Mouse (Mus musculus) neutrophil, adult 83 days (primary cell): ENCODE measurements around the gene Olfr619. TPM values are rescaled to one million over a fixed set of nuclear protein-coding genes. Genes with fewer than 3 reads are reported as not detected.

Source experiments
- total RNA-seq, 2 experiments: library from RNA; stranded (reverse); gene quantifications; one replicate each; pipeline ENCODE4 v1.2.4; 2023

Olfr619 gene
- not detected for total RNA-seq

GRCm38 (mm10) chr7:103600275-103600674 lies at the start of gene Olfr619:
Gene Olfr619 (plus strand): TSS chr7:103600575.

GRCm38 (mm10) chr7:103555779-103556178 lies 44.6 kb upstream of the Olfr619 start, which contains the start of gene Olfr615:
Gene Olfr615 (plus strand): TSS chr7:103556079.

GRCm38 (mm10) chr7:103569043-103569442 lies 31.3 kb upstream of the Olfr619 start, which contains the start of gene Olfr616:
Gene Olfr616 (minus strand): TSS chr7:103569143.

GRCm38 (mm10) chr7:103572761-103573160 lies 27.6 kb upstream of the Olfr619 start, which contains the start of gene Olfr617:
Gene Olfr617 (plus strand): TSS chr7:103573061.

GRCm38 (mm10) chr7:103589803-103590202 lies 10.6 kb upstream of the Olfr619 start, which contains the start of gene Olfr618:
Gene Olfr618 (plus strand): TSS chr7:103590103.

GRCm38 (mm10) chr7:103612434-103612833 lies 12.1 kb downstream of the Olfr619 start, which contains the start of gene Olfr620:
Gene Olfr620 (minus strand): TSS chr7:103612534.

GRCm38 (mm10) chr7:103642602-103643001 lies 42.2 kb downstream of the Olfr619 start, which contains the start of gene Olfr622:
Gene Olfr622 (minus strand): TSS chr7:103642702.

Other genes with a start within 250 kb of the Olfr619 start
- not detected for gene Olfr601, start 237.9 kb upstream of the Olfr619 start, total RNA-seq
- not detected for gene Olfr603, start 214.4 kb upstream of the Olfr619 start, total RNA-seq
- not detected for gene Usp17lc, start 185.5 kb upstream of the Olfr619 start, total RNA-seq
- gene Olfr605, start 155.1 kb upstream of the Olfr619 start, total RNA-seq: not detected
- gene Olfr606, start 151.5 kb upstream of the Olfr619 start, total RNA-seq: not detected
- under 1 TPM in 1 of 2 experiments, not detected in 1; 0.07 TPM for gene Olfr607, start 136.4 kb upstream of the Olfr619 start, total RNA-seq
- not detected for gene Olfr608, start 130.7 kb upstream of the Olfr619 start, total RNA-seq
- gene Olfr609, start 102.5 kb upstream of the Olfr619 start, total RNA-seq: not detected
- gene Olfr610, start 88.5 kb upstream of the Olfr619 start, total RNA-seq: not detected
- gene Olfr611, start 79.7 kb upstream of the Olfr619 start, total RNA-seq: not detected
- not detected for gene Olfr612, start 57.9 kb upstream of the Olfr619 start, total RNA-seq
- not detected for gene Olfr613, start 52.5 kb upstream of the Olfr619 start, total RNA-seq
- gene Olfr615, start 44.5 kb upstream of the Olfr619 start, total RNA-seq: not detected
- not detected for gene Olfr616, start 31.4 kb upstream of the Olfr619 start, total RNA-seq
- gene Olfr617, start 27.5 kb upstream of the Olfr619 start, total RNA-seq: not detected
- not detected for gene Olfr618, start 10.5 kb upstream of the Olfr619 start, total RNA-seq
- gene Olfr620, start 12.0 kb downstream of the Olfr619 start, total RNA-seq: not detected
- not detected for gene Olfr622, start 42.1 kb downstream of the Olfr619 start, total RNA-seq
- not detected for gene Olfr623, start 63.1 kb downstream of the Olfr619 start, total RNA-seq
- gene Olfr624, start 70.6 kb downstream of the Olfr619 start, total RNA-seq: not detected
- not detected for gene Olfr625-ps1, start 82.1 kb downstream of the Olfr619 start, total RNA-seq
- gene Olfr243, start 114.1 kb downstream of the Olfr619 start, total RNA-seq: not detected
- gene Olfr628, start 129.8 kb downstream of the Olfr619 start, total RNA-seq: not detected
- not detected for gene Olfr629, start 144.4 kb downstream of the Olfr619 start, total RNA-seq
- gene Olfr630, start 156.8 kb downstream of the Olfr619 start, total RNA-seq: not detected
- gene Olfr69, start 171.0 kb downstream of the Olfr619 start, total RNA-seq: not detected
- gene Olfr68, start 179.1 kb downstream of the Olfr619 start, total RNA-seq: not detected
- not detected for gene Olfr67, start 191.2 kb downstream of the Olfr619 start, total RNA-seq
- 100 to 1,000 TPM in 1 of 2 experiments, 10 to 100 TPM in 1; 81.2 to 165 TPM for gene Hbb-bt, start 213.4 kb downstream of the Olfr619 start, total RNA-seq
- 100 to 1,000 TPM; 331 to 680 TPM for gene Hbb-bs, start 227.5 kb downstream of the Olfr619 start, total RNA-seq
- gene Hbb-bh2, start 239.9 kb downstream of the Olfr619 start, total RNA-seq: not detected
- gene Hbb-bh1, start 242.6 kb downstream of the Olfr619 start, total RNA-seq: not detected